Mouse (Mus musculus): ENCODE data around the gene Kif17. TPM values are rescaled to one million over a fixed set of nuclear protein-coding genes. Genes with fewer than 3 reads are reported as not detected.
A peak's percentile ranks its signal among the peaks of the same experiment; 100 is the strongest.

Kif17 gene
- polyA plus RNA-seq, 1 experiment from 2014 or later: 0.21 TPM

- Histone ChIP-seq H3K36me3 (ENCODE audit: control insufficient read depth, insufficient read depth, low read length) (peaks cover 3% of the 10 kb centered on the region), H3K9me3 (ENCODE audit: control insufficient read depth, low read length) (no peaks in the 10 kb centered on the region), H3K4me2 (replicated peaks; ENCODE audit: low read depth) (peak overlapping the region; percentile 41), H3K4me3 (ENCODE audit: low read depth, low read length) (peak overlapping the region; percentile 14), H3K27ac (replicated peaks) (no peak overlapping the region), H3K4me1 (replicated peaks; ENCODE audit: control insufficient read depth, insufficient read depth) (no peaks in the 10 kb centered on the region; the same call in 1 of the 2 replicates), H3K27me3 (ENCODE audit: control insufficient read depth, insufficient read depth, low read length) (no peaks in the 10 kb centered on the region; the same call in 1 of the 2 replicates), H3K9ac (ENCODE audit: low read length) (no peak overlapping the region)
- TF ChIP-seq EP300 (optimal IDR thresholded peaks at IDR 0.05): no peak
- TF ChIP-seq CTCF (IDR thresholded peaks at IDR 0.05; ENCODE audit: low read depth): peak; percentile 49
- WGBS: under 1% methylated on average over 14 of the region's 14 CpGs
- ATAC-seq (ENCODE audit: low FRiP score, low TSS enrichment) (no peak), DNase-seq (ENCODE audit: low spot score) (no peak)
These were observed 1.6 kb downstream of the Kif17 start for GRCm38 (mm10) chr4:138251819-138252218.

- WGBS: 33% methylated on average over 5 of the region's 5 CpGs
- peak overlapping the region; percentile 14; the same call in 1 of the 2 replicates for H3K4me3 ChIP-seq (ENCODE audit: low read depth, low read length)
- H3K27me3 ChIP-seq (ENCODE audit: control insufficient read depth, insufficient read depth, low read length): no peaks in the 10 kb centered on the region; the same call in 1 of the 2 replicates
- H3K4me1 ChIP-seq (replicated peaks; ENCODE audit: control insufficient read depth, insufficient read depth): no peaks in the 10 kb centered on the region; the same call in 1 of the 2 replicates
- H3K36me3 ChIP-seq (ENCODE audit: control insufficient read depth, insufficient read depth, low read length): peaks cover under 1% of the 10 kb centered on the region
- no peaks in the 10 kb centered on the region for H3K9me3 ChIP-seq (ENCODE audit: control insufficient read depth, low read length)
- no peak overlapping the region for H3K9ac ChIP-seq (ENCODE audit: low read length)
- no peak for TF ChIP-seq EP300 (optimal IDR thresholded peaks at IDR 0.05)
- no peak for TF ChIP-seq CTCF (IDR thresholded peaks at IDR 0.05; ENCODE audit: low read depth)
- H3K4me2 ChIP-seq (replicated peaks; ENCODE audit: low read depth): peak overlapping the region; percentile 41; the same call in 1 of the 2 replicates
- DNase-seq (ENCODE audit: low spot score) (no peak), ATAC-seq (ENCODE audit: low FRiP score, low TSS enrichment) (no peak)
- H3K27ac ChIP-seq (replicated peaks): no peak overlapping the region
These were observed 2.0 kb downstream of the Kif17 start for GRCm38 (mm10) chr4:138252231-138252630.

- Histone ChIP-seq H3K9me3 (ENCODE audit: control insufficient read depth, low read length) (no peaks in the 10 kb centered on the region), H3K9ac (ENCODE audit: low read length) (no peak overlapping the region), H3K4me2 (replicated peaks; ENCODE audit: low read depth) (no peak overlapping the region), H3K36me3 (ENCODE audit: control insufficient read depth, insufficient read depth, low read length) (no peaks in the 10 kb centered on the region), H3K27me3 (ENCODE audit: control insufficient read depth, insufficient read depth, low read length) (no peaks in the 10 kb centered on the region), H3K27ac (replicated peaks) (no peak overlapping the region), H3K4me3 (ENCODE audit: low read depth, low read length) (no peak overlapping the region), H3K4me1 (replicated peaks; ENCODE audit: control insufficient read depth, insufficient read depth) (no peaks in the 10 kb centered on the region)
- WGBS: 67% methylated on average over 22 of the region's 22 CpGs
- ATAC-seq (ENCODE audit: low FRiP score, low TSS enrichment) (no peak), DNase-seq (ENCODE audit: low spot score) (no peak)
- TF ChIP-seq CTCF (IDR thresholded peaks at IDR 0.05; ENCODE audit: low read depth): no peak
- TF ChIP-seq EP300 (optimal IDR thresholded peaks at IDR 0.05): no peak
These were observed 7.0 kb downstream of the Kif17 start for GRCm38 (mm10) chr4:138257116-138257687.

- no peaks in the 10 kb centered on the region for H3K36me3 ChIP-seq (ENCODE audit: control insufficient read depth, insufficient read depth, low read length)
- no peak for DNase-seq (ENCODE audit: low spot score)
- H3K4me1 ChIP-seq (replicated peaks; ENCODE audit: control insufficient read depth, insufficient read depth): peaks cover 4% of the 10 kb centered on the region
- no peaks in the 10 kb centered on the region for H3K27me3 ChIP-seq (ENCODE audit: control insufficient read depth, insufficient read depth, low read length)
- no peak for ATAC-seq (ENCODE audit: low FRiP score, low TSS enrichment)
- no peak for TF ChIP-seq CTCF (IDR thresholded peaks at IDR 0.05; ENCODE audit: low read depth)
- no peak for TF ChIP-seq EP300 (optimal IDR thresholded peaks at IDR 0.05)
- H3K9ac ChIP-seq (ENCODE audit: low read length): no peak overlapping the region
- no peak overlapping the region for H3K4me3 ChIP-seq (ENCODE audit: low read depth, low read length)
- no peak overlapping the region for H3K4me2 ChIP-seq (replicated peaks; ENCODE audit: low read depth)
- H3K27ac ChIP-seq (replicated peaks): no peak overlapping the region
- WGBS: 77% methylated on average over 7 of the region's 7 CpGs
- no peaks in the 10 kb centered on the region for H3K9me3 ChIP-seq (ENCODE audit: control insufficient read depth, low read length)
These were observed 8.4 kb downstream of the Kif17 start for GRCm38 (mm10) chr4:138258663-138259062.

GRCm38 (mm10) chr4:138259482-138259881 is 9.2 kb downstream of the Kif17 start:
- WGBS: 77% methylated on average over 5 of the region's 5 CpGs
- Histone ChIP-seq H3K9ac (ENCODE audit: low read length) (no peak overlapping the region), H3K4me2 (replicated peaks; ENCODE audit: low read depth) (no peak overlapping the region), H3K9me3 (ENCODE audit: control insufficient read depth, low read length) (no peaks in the 10 kb centered on the region), H3K27ac (replicated peaks) (no peak overlapping the region), H3K36me3 (ENCODE audit: control insufficient read depth, insufficient read depth, low read length) (no peaks in the 10 kb centered on the region), H3K4me1 (replicated peaks; ENCODE audit: control insufficient read depth, insufficient read depth) (peaks cover 4% of the 10 kb centered on the region), H3K4me3 (ENCODE audit: low read depth, low read length) (no peak overlapping the region), H3K27me3 (ENCODE audit: control insufficient read depth, insufficient read depth, low read length) (no peaks in the 10 kb centered on the region)
- ATAC-seq (ENCODE audit: low FRiP score, low TSS enrichment) (no peak), DNase-seq (ENCODE audit: low spot score) (no peak)
- no peak for TF ChIP-seq CTCF (IDR thresholded peaks at IDR 0.05; ENCODE audit: low read depth)
- no peak for TF ChIP-seq EP300 (optimal IDR thresholded peaks at IDR 0.05)

DNA sequence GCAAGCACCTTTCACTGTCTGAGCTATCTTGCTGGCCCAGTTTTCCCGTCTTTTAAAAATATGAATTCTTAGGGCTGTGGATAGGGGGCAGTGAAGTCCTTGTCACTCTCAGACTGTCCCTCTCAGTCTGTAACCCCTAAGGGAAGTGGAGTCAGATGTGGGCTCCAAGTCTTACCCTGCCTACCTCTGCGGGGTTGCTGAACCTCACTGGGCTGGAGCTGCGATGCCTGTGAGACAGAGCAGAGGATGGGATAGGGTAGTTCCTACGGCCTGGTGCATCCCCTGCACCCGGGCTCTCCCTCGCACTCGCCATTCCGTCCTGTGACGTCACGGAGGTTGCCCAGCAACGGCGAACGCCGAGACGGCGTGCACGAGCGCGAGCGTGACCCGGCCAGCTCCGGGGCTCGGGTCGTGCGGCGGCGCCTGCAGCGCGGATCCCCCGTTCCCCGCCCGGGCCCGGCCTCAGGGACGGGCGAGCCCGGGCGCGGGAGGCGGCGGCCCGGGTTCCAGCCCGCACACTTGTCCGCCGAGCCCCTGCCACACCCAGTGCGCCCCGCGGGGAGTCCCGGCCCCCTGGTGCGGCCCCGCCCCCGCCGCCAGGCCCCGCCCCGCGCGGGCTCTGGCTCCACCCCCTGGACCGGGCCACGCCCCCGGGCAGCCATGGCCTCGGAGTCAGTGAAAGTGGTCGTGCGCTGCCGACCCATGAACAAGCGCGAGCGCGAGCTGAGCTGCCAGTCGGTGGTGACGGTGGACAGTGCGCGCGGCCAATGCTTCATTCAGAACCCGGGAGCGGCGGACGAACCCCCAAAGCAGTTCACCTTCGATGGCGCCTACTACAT is 11.8 kb downstream of the Kif17 start:
- WGBS: under 1% methylated on average over 64 of the region's 78 CpGs
- peak; percentile 88 for ATAC-seq (ENCODE audit: low FRiP score, low TSS enrichment)
- Histone ChIP-seq H3K36me3 (ENCODE audit: control insufficient read depth, insufficient read depth, low read length) (no peaks in the 10 kb centered on the region), H3K4me3 (ENCODE audit: low read depth, low read length) (peak overlapping the region; percentile 74), H3K4me1 (replicated peaks; ENCODE audit: control insufficient read depth, insufficient read depth) (peaks cover 4% of the 10 kb centered on the region), H3K4me2 (replicated peaks; ENCODE audit: low read depth) (peak overlapping the region; percentile 77), H3K9me3 (ENCODE audit: control insufficient read depth, low read length) (no peaks in the 10 kb centered on the region), H3K27ac (replicated peaks) (no peak overlapping the region), H3K27me3 (ENCODE audit: control insufficient read depth, insufficient read depth, low read length) (no peaks in the 10 kb centered on the region), H3K9ac (ENCODE audit: low read length) (peak overlapping the region; percentile 55)
- TF ChIP-seq CTCF (IDR thresholded peaks at IDR 0.05; ENCODE audit: low read depth) (peak; percentile 56), EP300 (optimal IDR thresholded peaks at IDR 0.05) (no peak)
- DNase-seq (ENCODE audit: low spot score): peak; percentile 89

All from stomach, postnatal 0 days (tissue).